Mouse (Mus musculus) liver, embryonic 14.5 days (tissue): ENCODE measurements around the gene Smg5. TPM values are rescaled to one million over a fixed set of nuclear protein-coding genes. Genes with fewer than 3 reads are reported as not detected.

ENCODE experiments used
- ATAC-seq: fragments of 200-750 bp; cut with Nextera tagmentation; 2 replicates; pipeline ENCODE4 v1.8.0; 2017; ENCODE audit warnings: moderate number of reproducible peaks, mild to moderate bottlenecking, moderate library complexity; ENCODE audit not compliant: insufficient read depth
- DNase-seq, 3 experiments: peaks; one replicate each; pipeline ENCODE4 v3.0.0-alpha.2; 2012 to 2013; ENCODE audit warnings: low read depth in 3 of 3, low spot score in 3 of 3
- H3K27ac ChIP-seq: fragments of 300-500 bp; sonication (generic); 2 replicates; pipeline ENCODE4 v1.5.1; 2014; ENCODE audit warnings: moderate library complexity, mild to moderate bottlenecking, control low read depth, inconsistent platforms
- H3K27me3 ChIP-seq: fragments of 300-500 bp; sonication (generic); 2 replicates; pipeline ENCODE4 v1.6.1; 2014; ENCODE audit warnings: mild to moderate bottlenecking, low read length, moderate library complexity; ENCODE audit not compliant: control insufficient read depth, insufficient read depth
- H3K36me3 ChIP-seq: fragments of 300-500 bp; sonication (generic); replicated peaks from 2 replicates; pipeline ENCODE4 v1.6.1; 2014; ENCODE audit warnings: low read depth; ENCODE audit not compliant: control insufficient read depth, insufficient read depth
- H3K4me1 ChIP-seq, 2 experiments: fragments of 200-500 bp in 1 of 2; fragments of 300-500 bp in 1 of 2; sonication (generic) in 1 of 2; replicated peaks; 2 replicates each; pipeline ENCODE4 v1.6.1; 2012 to 2014; ENCODE audit warnings: antibody characterized with exemption in 1 of 2, inconsistent platforms in 1 of 2, low read length in 1 of 2; ENCODE audit not compliant: control insufficient read depth in 2 of 2, insufficient read depth in 2 of 2
- H3K4me2 ChIP-seq: fragments of 300-500 bp; sonication (generic); 2 replicates; pipeline ENCODE4 v1.6.1; 2014; ENCODE audit warnings: low read depth, mild to moderate bottlenecking, control low read depth, moderate library complexity
- H3K4me3 ChIP-seq, 2 experiments: fragments of 200-500 bp in 1 of 2; fragments of 300-500 bp in 1 of 2; sonication (generic) in 1 of 2; 2 replicates each; pipeline ENCODE4 v1.5.1; 2012 to 2014; ENCODE audit warnings: low read depth in 2 of 2, low read length in 2 of 2, mild to moderate bottlenecking in 2 of 2, control low read depth in 1 of 2, inconsistent platforms in 1 of 2, moderate library complexity in 1 of 2; ENCODE audit not compliant: insufficient read depth in 1 of 2
- H3K9ac ChIP-seq: fragments of 300-500 bp; sonication (generic); replicated peaks from 2 replicates; pipeline ENCODE4 v1.6.1; 2014; ENCODE audit warnings: mild to moderate bottlenecking, control low read depth, moderate library complexity
- H3K9me3 ChIP-seq: fragments of 300-500 bp; sonication (generic); 2 replicates; pipeline ENCODE4 v1.6.1; 2016; ENCODE audit warnings: low read length, mixed read lengths; ENCODE audit not compliant: control insufficient read depth
- CTCF ChIP-seq: IDR thresholded peaks from 2 replicates; pipeline ENCODE4 v1.5.1; 2016; ENCODE audit warnings: antibody characterized with exemption, low read depth, control low read depth
- EP300 ChIP-seq: IDR thresholded peaks from 2 replicates; pipeline ENCODE4 v1.6.1; 2016; ENCODE audit warnings: antibody characterized with exemption, low read depth
- WGBS: fragments of 180-500 bp; shearing (Covaris S2); extraction: QIAGEN DNeasy Blood & Tissue Kit; methylation state at CpG from one replicate; pipeline ENCODE4 v1.1.7; 2014; ENCODE audit not compliant: insufficient replicate concordance; 5-methylcytosine and 5-hydroxymethylcytosine counted together
- polyA plus RNA-seq, 2 experiments: library from polyadenylated mRNA; depleted of rRNA in 1 of 2; stranded (reverse) in 1 of 2; unstranded in 1 of 2; fragments of >200 nt; fragmentation: Nextera tagmentation in 1 of 2; extraction: Ambion mirVana in 1 of 2; gene quantifications; 2 replicates each; pipeline versions ENCODE4 v1.2.1 to v1.2.3; 2012 to 2014

The Smg5 gene
- polyA plus RNA-seq, 2 experiments, result 18.8 to 33.6 TPM

DNA sequence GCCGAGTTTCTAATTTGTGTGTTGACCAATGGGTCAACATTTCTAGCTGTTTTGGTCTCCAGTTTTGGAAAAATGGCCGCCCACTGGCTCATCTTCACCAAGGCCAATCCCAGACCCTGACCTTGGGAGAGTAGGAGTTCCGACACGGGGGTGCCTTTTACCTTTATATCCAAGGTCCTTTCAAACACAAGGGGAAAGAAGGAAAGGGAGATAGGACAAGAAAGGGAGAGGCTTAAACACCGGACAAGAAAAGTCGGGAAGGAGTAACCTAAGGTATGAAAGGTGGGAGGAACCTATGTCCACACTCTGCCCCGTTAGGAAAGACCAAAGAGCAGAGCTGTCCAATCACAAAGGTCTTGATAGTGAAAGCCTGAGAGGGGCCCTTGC lies 74.6 kb downstream of the Smg5 start:
- H3K4me1 ChIP-seq, result peaks cover 22 to 42% of the 10 kb centered on the region in 2 experiments
- peaks cover 13% of the 10 kb centered on the region for H3K36me3 ChIP-seq
- ATAC-seq (no peak), DNase-seq (peak in 2 of 3 experiments; percentile 12 to 32)
- peak overlapping the region; percentile 31 to 72 for H3K4me3 ChIP-seq
- 26% methylated on average over 7 of the region's 7 CpGs for WGBS
- H3K9ac ChIP-seq, result peak overlapping the region; percentile 78
- H3K27me3 ChIP-seq, result no peaks in the 10 kb centered on the region
- H3K9me3 ChIP-seq, result no peaks in the 10 kb centered on the region
- TF ChIP-seq CTCF, result no peak
- peak overlapping the region; percentile 87 for H3K27ac ChIP-seq
- peak overlapping the region; percentile 93 for H3K4me2 ChIP-seq

DNA sequence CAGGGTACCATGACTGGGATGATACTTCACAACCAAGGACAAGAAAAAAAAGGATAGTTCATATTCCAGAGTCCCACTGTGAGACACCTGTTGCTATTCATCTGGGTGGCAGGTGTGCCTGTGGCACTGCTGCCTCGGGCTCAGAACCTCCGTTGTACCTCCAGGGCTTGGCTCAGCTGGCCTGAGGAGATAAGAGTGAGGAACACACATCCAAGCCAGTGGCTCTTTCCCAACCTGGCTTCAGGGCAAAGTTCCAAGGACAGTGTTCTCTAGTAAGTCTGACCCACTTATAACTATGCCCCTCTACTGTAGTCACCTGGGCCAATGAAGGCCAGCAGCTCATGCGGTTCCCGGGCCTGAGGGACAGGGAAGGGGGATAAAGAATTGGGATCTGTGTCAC lies 75.6 kb downstream of the Smg5 start:
- ATAC-seq, result peak; percentile 40

More for the DNA sequence above, 75.6 kb downstream of the Smg5 start:
- H3K36me3 ChIP-seq, result peaks cover 16% of the 10 kb centered on the region
- no peak overlapping the region for H3K4me3 ChIP-seq
- peak; percentile 58 to 65 (median 63) for DNase-seq
- H3K9ac ChIP-seq, result peak overlapping the region; percentile 40
- H3K27me3 ChIP-seq, result no peaks in the 10 kb centered on the region
- 43% methylated on average over 4 of the region's 4 CpGs for WGBS
- H3K4me1 ChIP-seq, result peaks cover 27 to 48% of the 10 kb centered on the region in 2 experiments
- H3K27ac ChIP-seq, result peak overlapping the region; percentile 87
- TF ChIP-seq EP300 (peak; percentile 48; the same call in 1 of the 2 replicates), CTCF (no peak)
- no peaks in the 10 kb centered on the region for H3K9me3 ChIP-seq
- H3K4me2 ChIP-seq, result peak overlapping the region; percentile 93

Other genes starting within 250 kb of the Smg5 start
- 10.3 and 11.1 TPM in 2 replicates for gene Mef2d, start 193.9 kb upstream of the Smg5 start, polyA plus RNA-seq (2012; rRNA removed)
- 6.4 and 7.5 TPM in 2 replicates for gene Mef2d, start 193.9 kb upstream of the Smg5 start, polyA plus RNA-seq (2014; fragmentation: Nextera tagmentation; extraction: Ambion mirVana)
- 5.6 and 7.8 TPM in 2 replicates for gene Rhbg, start 81.6 kb upstream of the Smg5 start, polyA plus RNA-seq (2012; rRNA removed)
- 7.6 and 8.0 TPM in 2 replicates for gene Rhbg, start 81.6 kb upstream of the Smg5 start, polyA plus RNA-seq (2014; fragmentation: Nextera tagmentation; extraction: Ambion mirVana)
- gene Gm38392, start 49.0 kb upstream of the Smg5 start, polyA plus RNA-seq (2012; rRNA removed), result not detected in 2 replicates
- gene Gm38392, start 49.0 kb upstream of the Smg5 start, polyA plus RNA-seq (2014; fragmentation: Nextera tagmentation; extraction: Ambion mirVana), result not detected in 2 replicates
- gene Tsacc, start 39.3 kb upstream of the Smg5 start, polyA plus RNA-seq (2012; rRNA removed), result 2.3 and 2.5 TPM in 2 replicates
- gene Tsacc, start 39.3 kb upstream of the Smg5 start, polyA plus RNA-seq (2014; fragmentation: Nextera tagmentation; extraction: Ambion mirVana), result 3.7 and 4.6 TPM in 2 replicates
- 121 and 179 TPM in 2 replicates for gene Cct3, start 39.1 kb upstream of the Smg5 start, polyA plus RNA-seq (2012; rRNA removed)
- gene Cct3, start 39.1 kb upstream of the Smg5 start, polyA plus RNA-seq (2014; fragmentation: Nextera tagmentation; extraction: Ambion mirVana), result 269 and 292 TPM in 2 replicates
- gene Glmp, start 11.2 kb upstream of the Smg5 start, polyA plus RNA-seq (2012; rRNA removed), result 29.2 and 31.1 TPM in 2 replicates
- 51.6 and 52.4 TPM in 2 replicates for gene Glmp, start 11.2 kb upstream of the Smg5 start, polyA plus RNA-seq (2014; fragmentation: Nextera tagmentation; extraction: Ambion mirVana)
- 0.70 and 0.92 TPM in 2 replicates for gene Tmem79, start 112 bp upstream of the Smg5 start, polyA plus RNA-seq (2012; rRNA removed)
- 0.92 and 1.0 TPM in 2 replicates for gene Tmem79, start 112 bp upstream of the Smg5 start, polyA plus RNA-seq (2014; fragmentation: Nextera tagmentation; extraction: Ambion mirVana)
- gene Paqr6, start 28.3 kb downstream of the Smg5 start, polyA plus RNA-seq (2012; rRNA removed), result 7.8 and 8.7 TPM in 2 replicates
- gene Paqr6, start 28.3 kb downstream of the Smg5 start, polyA plus RNA-seq (2014; fragmentation: Nextera tagmentation; extraction: Ambion mirVana), result 4.1 and 6.6 TPM in 2 replicates
- 0.27 and 0.38 TPM in 2 replicates for gene Bglap3, start 36.5 kb downstream of the Smg5 start, polyA plus RNA-seq (2012; rRNA removed)
- 0.29 and 0.38 TPM in 2 replicates for gene Bglap3, start 36.5 kb downstream of the Smg5 start, polyA plus RNA-seq (2014; fragmentation: Nextera tagmentation; extraction: Ambion mirVana)
- not detected in 2 replicates for gene Bglap2, start 42.4 kb downstream of the Smg5 start, polyA plus RNA-seq (2012; rRNA removed)
- not detected in 2 replicates for gene Bglap2, start 42.4 kb downstream of the Smg5 start, polyA plus RNA-seq (2014; fragmentation: Nextera tagmentation; extraction: Ambion mirVana)
- gene Bglap, start 48.2 kb downstream of the Smg5 start, polyA plus RNA-seq (2012; rRNA removed), result not detected in 2 replicates
- not detected in 2 replicates for gene Bglap, start 48.2 kb downstream of the Smg5 start, polyA plus RNA-seq (2014; fragmentation: Nextera tagmentation; extraction: Ambion mirVana)
- gene Pmf1, start 74.1 kb downstream of the Smg5 start, polyA plus RNA-seq (2012; rRNA removed), result 59.1 and 60.6 TPM in 2 replicates
- 73.8 and 81.2 TPM in 2 replicates for gene Pmf1, start 74.1 kb downstream of the Smg5 start, polyA plus RNA-seq (2014; fragmentation: Nextera tagmentation; extraction: Ambion mirVana)
- 8.8 and 9.2 TPM in 2 replicates for gene Slc25a44, start 88.9 kb downstream of the Smg5 start, polyA plus RNA-seq (2012; rRNA removed)
- gene Slc25a44, start 88.9 kb downstream of the Smg5 start, polyA plus RNA-seq (2014; fragmentation: Nextera tagmentation; extraction: Ambion mirVana), result 9.9 and 11.7 TPM in 2 replicates
- gene Sema4a, start 124.9 kb downstream of the Smg5 start, polyA plus RNA-seq (2012; rRNA removed), result 12.7 and 17.8 TPM in 2 replicates
- 9.1 and 10.5 TPM in 2 replicates for gene Sema4a, start 124.9 kb downstream of the Smg5 start, polyA plus RNA-seq (2014; fragmentation: Nextera tagmentation; extraction: Ambion mirVana)
- 45.2 and 58.7 TPM in 2 replicates for gene Lmna, start 173.7 kb downstream of the Smg5 start, polyA plus RNA-seq (2012; rRNA removed)
- gene Lmna, start 173.7 kb downstream of the Smg5 start, polyA plus RNA-seq (2014; fragmentation: Nextera tagmentation; extraction: Ambion mirVana), result 115 and 132 TPM in 2 replicates
- gene Mex3a, start 196.1 kb downstream of the Smg5 start, polyA plus RNA-seq (2012; rRNA removed), result 1.1 and 1.3 TPM in 2 replicates
- 0.74 and 0.82 TPM in 2 replicates for gene Mex3a, start 196.1 kb downstream of the Smg5 start, polyA plus RNA-seq (2014; fragmentation: Nextera tagmentation; extraction: Ambion mirVana)
- gene Rab25, start 212.0 kb downstream of the Smg5 start, polyA plus RNA-seq (2012; rRNA removed), result 0.39 and 0.52 TPM in 2 replicates
- 0.25 TPM in 1 of 2 replicates, not detected in the other for gene Rab25, start 212.0 kb downstream of the Smg5 start, polyA plus RNA-seq (2014; fragmentation: Nextera tagmentation; extraction: Ambion mirVana)
- 63.1 and 73.1 TPM in 2 replicates for gene Lamtor2, start 216.8 kb downstream of the Smg5 start, polyA plus RNA-seq (2012; rRNA removed)
- 60.5 and 62.0 TPM in 2 replicates for gene Lamtor2, start 216.8 kb downstream of the Smg5 start, polyA plus RNA-seq (2014; fragmentation: Nextera tagmentation; extraction: Ambion mirVana)
- gene Ubqln4, start 217.5 kb downstream of the Smg5 start, polyA plus RNA-seq (2012; rRNA removed), result 22.7 and 27.2 TPM in 2 replicates
- 17.9 and 20.9 TPM in 2 replicates for gene Ubqln4, start 217.5 kb downstream of the Smg5 start, polyA plus RNA-seq (2014; fragmentation: Nextera tagmentation; extraction: Ambion mirVana)
- 165 and 230 TPM in 2 replicates for gene Ssr2, start 239.6 kb downstream of the Smg5 start, polyA plus RNA-seq (2012; rRNA removed)
- 168 and 173 TPM in 2 replicates for gene Ssr2, start 239.6 kb downstream of the Smg5 start, polyA plus RNA-seq (2014; fragmentation: Nextera tagmentation; extraction: Ambion mirVana)